Mouse (Mus musculus): ENCODE results near the gene Rin2. TPM values are rescaled to one million over a fixed set of nuclear protein-coding genes. Genes with fewer than 3 reads are reported as not detected.

Rin2 gene
- polyA plus RNA-seq, 1 experiment: 0.02 TPM

DNA sequence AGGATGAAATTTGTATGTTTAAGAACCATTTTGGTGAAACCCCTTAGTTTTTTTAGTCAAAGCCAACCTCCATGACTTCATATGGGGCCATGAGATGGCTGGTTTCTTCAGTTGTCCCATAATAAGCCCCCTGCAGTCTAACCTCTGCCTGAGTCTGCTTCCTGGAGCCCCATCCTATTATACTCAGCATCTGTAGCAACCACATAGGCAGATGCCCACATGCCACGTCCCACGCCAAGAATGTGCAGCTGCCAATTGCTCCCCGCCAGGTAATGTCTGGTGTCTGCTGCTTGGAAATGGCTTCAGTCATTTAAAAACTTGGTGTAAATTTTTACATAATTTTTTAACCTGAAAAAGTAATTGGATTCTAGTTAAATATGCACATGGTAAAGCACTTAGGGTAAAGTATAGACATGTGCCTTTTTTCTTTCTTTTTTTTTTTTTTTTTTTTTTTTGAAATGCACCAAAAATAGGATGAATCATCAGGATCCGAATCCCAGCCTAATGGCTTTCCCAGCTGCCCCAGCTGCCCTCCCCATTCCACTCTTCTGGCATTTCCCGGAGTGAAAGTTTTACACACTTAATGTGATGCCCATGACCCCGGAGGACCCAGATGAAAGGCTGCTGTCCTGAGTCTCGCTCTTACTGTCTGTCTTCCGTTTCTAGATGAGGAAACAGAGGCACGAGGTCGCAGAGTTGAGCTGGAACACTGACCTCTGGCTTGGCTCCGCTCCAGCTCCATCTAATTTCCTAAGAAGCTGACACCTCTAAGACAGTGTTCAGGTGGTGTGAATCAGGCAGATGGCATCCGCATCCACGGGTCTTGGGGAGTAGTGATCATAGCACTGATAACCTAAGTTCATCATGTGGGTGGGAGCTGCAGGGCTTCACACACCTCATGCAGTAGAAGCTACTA is 68.0 kb downstream of the Rin2 start:
- Histone ChIP-seq H3K4me3 (replicated peaks) (no peak overlapping the region), H3K27me3 (ENCODE audit: control insufficient read depth) (no peaks in the 10 kb centered on the region), H3K4me1 (ENCODE audit: control insufficient read depth) (no peaks in the 10 kb centered on the region), H3K9me3 (ENCODE audit: control insufficient read depth, low read length) (no peaks in the 10 kb centered on the region), H3K36me3 (ENCODE audit: control insufficient read depth) (no peaks in the 10 kb centered on the region)
- TF ChIP-seq GATA1 (IDR thresholded peaks at IDR 0.05; ENCODE audit: low read length): no peak
- no peak for TF ChIP-seq TAL1 (IDR thresholded peaks at IDR 0.05; ENCODE audit: low read length)

DNA sequence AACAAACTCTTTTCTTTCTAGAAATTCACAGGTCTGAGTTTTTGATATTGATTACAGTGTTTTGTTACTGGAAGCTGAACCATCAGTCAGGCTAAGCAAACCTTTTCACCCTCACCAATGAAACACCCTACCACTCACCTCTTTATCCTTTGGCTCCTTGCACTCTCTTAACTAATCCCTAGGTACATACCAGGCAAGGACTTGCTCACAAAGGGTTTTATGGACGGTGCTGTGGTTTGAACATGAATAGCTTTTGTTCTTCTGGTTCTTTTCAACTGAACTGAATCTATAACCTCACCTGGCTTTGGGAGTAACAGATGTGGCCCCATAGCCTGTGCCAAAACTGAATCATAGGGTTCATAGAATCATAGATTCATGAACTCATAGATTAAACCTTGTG is 71.4 kb downstream of the Rin2 start:
- no peaks in the 10 kb centered on the region for H3K27me3 ChIP-seq (ENCODE audit: control insufficient read depth)

DNA sequence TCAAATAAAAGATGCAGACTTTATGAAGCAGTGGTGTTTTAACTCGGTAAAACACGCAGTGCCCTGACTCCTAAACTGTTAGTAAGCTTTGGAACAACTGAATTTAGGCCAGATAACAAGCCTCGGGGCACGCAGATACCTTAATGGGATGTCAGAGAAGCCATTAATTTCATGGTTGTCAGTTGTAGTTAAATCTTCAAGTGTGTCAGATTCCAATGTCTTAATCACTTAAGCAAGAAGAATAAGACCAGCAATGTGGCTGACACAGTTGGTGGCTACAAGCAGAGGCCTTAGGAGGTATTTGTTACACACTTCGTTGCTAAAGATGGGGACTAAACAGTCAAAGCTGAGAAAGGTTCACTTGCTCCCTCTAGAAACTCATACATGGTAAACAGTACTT is 74.6 kb downstream of the Rin2 start:
- Histone ChIP-seq H3K36me3 (ENCODE audit: control insufficient read depth) (no peaks in the 10 kb centered on the region), H3K4me3 (replicated peaks) (no peak overlapping the region), H3K9me3 (ENCODE audit: control insufficient read depth, low read length) (no peaks in the 10 kb centered on the region), H3K4me1 (ENCODE audit: control insufficient read depth) (no peaks in the 10 kb centered on the region), H3K27me3 (ENCODE audit: control insufficient read depth) (no peaks in the 10 kb centered on the region)
- TF ChIP-seq GATA1 (IDR thresholded peaks at IDR 0.05; ENCODE audit: low read length) (no peak), TAL1 (IDR thresholded peaks at IDR 0.05; ENCODE audit: low read length) (no peak)

More for the DNA sequence above, 71.4 kb downstream of the Rin2 start:
- Histone ChIP-seq H3K4me1 (ENCODE audit: control insufficient read depth) (no peaks in the 10 kb centered on the region), H3K4me3 (replicated peaks) (no peak overlapping the region), H3K36me3 (ENCODE audit: control insufficient read depth) (no peaks in the 10 kb centered on the region), H3K9me3 (ENCODE audit: control insufficient read depth, low read length) (no peaks in the 10 kb centered on the region)
- no peak for TF ChIP-seq GATA1 (IDR thresholded peaks at IDR 0.05; ENCODE audit: low read length)
- no peak for TF ChIP-seq TAL1 (IDR thresholded peaks at IDR 0.05; ENCODE audit: low read length)

DNA sequence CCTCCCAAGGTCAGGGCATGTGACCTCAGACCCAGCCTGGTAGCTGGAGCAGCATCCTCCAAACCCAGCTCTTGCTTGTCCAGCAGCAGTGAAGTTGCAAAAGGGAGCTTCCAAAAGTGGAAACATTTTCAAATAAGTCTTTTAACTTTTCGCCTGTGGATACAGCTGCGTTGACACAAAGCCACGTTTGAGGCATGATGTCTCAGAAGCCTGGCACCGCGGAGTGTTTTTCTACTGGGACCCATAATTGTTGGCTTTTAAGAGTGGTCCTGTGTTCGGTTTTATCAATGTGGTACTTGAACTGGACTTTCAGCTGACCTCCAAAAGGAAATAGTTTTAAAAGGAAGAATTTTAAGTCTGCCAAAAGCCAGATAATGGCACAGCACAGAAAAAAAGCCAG is 77.6 kb downstream of the Rin2 start:
- Histone ChIP-seq H3K36me3 (ENCODE audit: control insufficient read depth) (no peaks in the 10 kb centered on the region), H3K9me3 (ENCODE audit: control insufficient read depth, low read length) (no peaks in the 10 kb centered on the region), H3K27me3 (ENCODE audit: control insufficient read depth) (no peaks in the 10 kb centered on the region), H3K4me3 (replicated peaks) (no peak overlapping the region), H3K4me1 (ENCODE audit: control insufficient read depth) (no peaks in the 10 kb centered on the region)
- no peak for TF ChIP-seq TAL1 (IDR thresholded peaks at IDR 0.05; ENCODE audit: low read length)
- no peak for TF ChIP-seq GATA1 (IDR thresholded peaks at IDR 0.05; ENCODE audit: low read length)

DNA sequence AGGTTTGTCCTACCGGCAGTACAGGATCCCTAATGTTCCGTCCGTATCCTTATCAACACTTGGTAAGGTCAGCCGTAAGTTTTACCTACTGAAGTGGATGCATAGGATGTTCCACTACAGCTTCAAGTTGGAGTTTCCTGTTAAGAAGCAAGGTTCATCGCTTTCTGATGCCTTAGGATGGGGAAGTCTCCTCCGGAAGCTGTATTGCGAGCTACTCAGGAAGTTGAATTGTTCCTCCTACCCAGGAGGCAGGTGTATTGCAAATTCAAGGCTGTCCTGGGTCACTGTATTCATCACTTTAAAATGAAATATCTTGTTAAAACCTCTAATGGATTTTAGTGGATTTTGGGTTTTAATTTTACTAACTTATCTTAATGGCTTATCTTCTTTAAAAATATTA is 79.0 kb downstream of the Rin2 start:
- no peak overlapping the region for H3K4me3 ChIP-seq (replicated peaks)
- TF ChIP-seq GATA1 (IDR thresholded peaks at IDR 0.05; ENCODE audit: low read length) (no peak), TAL1 (IDR thresholded peaks at IDR 0.05; ENCODE audit: low read length) (no peak)
- no peaks in the 10 kb centered on the region for H3K36me3 ChIP-seq (ENCODE audit: control insufficient read depth)
- H3K4me1 ChIP-seq (ENCODE audit: control insufficient read depth): no peaks in the 10 kb centered on the region
- no peaks in the 10 kb centered on the region for H3K27me3 ChIP-seq (ENCODE audit: control insufficient read depth)
- H3K9me3 ChIP-seq (ENCODE audit: control insufficient read depth, low read length): no peaks in the 10 kb centered on the region

DNA sequence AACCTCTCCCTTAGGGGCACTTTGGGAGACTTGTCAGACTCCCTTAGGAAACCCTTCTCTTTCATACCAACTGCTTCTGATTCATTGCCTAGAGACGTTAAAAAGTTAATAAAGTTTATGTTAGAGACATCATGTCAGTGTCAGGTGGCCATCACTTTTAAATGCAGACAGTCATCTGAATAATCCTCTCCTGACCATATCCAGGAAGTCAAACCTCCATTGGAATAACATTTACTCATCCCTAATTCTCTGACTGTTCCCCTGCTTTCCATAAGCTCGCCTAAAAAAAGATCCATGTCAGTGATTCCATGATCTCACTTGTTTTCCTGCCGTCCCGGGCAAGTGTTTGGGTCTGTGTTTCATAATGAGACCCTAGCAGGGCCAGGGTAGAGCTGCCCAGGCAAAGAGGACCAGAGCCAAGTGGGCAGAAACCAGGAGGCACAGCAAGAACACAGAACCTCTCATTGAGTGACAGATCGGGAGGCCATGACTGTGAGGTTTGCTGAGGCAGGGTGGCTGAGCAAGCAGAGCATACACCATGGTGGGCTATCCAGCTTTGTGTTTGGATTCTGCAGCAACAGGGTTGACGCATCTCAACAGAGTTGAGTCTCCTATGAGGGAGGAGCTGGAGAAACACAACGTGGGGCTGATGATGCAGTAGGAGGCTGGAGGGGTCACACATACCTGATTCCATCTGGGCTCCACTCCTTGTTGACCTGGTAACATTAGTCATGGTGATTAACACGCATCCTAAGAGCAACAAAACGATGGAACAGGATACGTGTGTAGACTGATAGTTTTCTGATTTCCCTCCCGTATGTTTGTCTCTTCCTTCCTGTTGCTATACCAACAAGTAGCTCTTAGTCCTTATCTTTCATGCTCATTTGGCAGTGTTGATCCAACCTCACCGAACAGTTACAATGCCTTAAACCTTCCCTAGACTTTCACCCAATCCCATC is 81.1 kb downstream of the Rin2 start:
- H3K27me3 ChIP-seq (ENCODE audit: control insufficient read depth): no peaks in the 10 kb centered on the region
- H3K4me1 ChIP-seq (ENCODE audit: control insufficient read depth): no peaks in the 10 kb centered on the region
- TF ChIP-seq GATA1 (IDR thresholded peaks at IDR 0.05; ENCODE audit: low read length) (no peak), TAL1 (IDR thresholded peaks at IDR 0.05; ENCODE audit: low read length) (no peak)
- H3K9me3 ChIP-seq (ENCODE audit: control insufficient read depth, low read length): no peaks in the 10 kb centered on the region
- no peak overlapping the region for H3K4me3 ChIP-seq (replicated peaks)
- no peaks in the 10 kb centered on the region for H3K36me3 ChIP-seq (ENCODE audit: control insufficient read depth)

DNA sequence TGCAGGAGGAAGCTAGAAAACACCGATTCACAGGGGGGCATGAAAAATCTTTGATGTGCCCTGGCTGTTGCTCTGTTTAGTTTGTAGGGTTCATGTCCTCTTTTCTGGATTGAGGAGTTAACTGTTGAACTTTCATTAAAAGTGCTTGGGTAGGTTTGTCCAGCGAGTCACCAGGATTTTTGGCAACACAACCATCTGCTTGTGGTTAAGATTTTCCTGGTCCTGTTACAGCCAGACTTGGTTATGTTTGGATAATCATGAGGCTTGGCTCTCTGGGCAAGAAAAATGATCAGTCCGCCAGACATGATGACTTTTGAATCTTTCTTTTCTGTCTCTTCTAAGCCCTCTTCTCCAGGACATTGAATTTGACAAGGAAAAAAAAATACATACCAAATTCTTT is 85.1 kb downstream of the Rin2 start:
- no peaks in the 10 kb centered on the region for H3K27me3 ChIP-seq (ENCODE audit: control insufficient read depth)
- H3K4me1 ChIP-seq (ENCODE audit: control insufficient read depth): no peaks in the 10 kb centered on the region
- H3K9me3 ChIP-seq (ENCODE audit: control insufficient read depth, low read length): no peaks in the 10 kb centered on the region
- no peaks in the 10 kb centered on the region for H3K36me3 ChIP-seq (ENCODE audit: control insufficient read depth)
- no peak overlapping the region for H3K4me3 ChIP-seq (replicated peaks)
- no peak for TF ChIP-seq GATA1 (IDR thresholded peaks at IDR 0.05; ENCODE audit: low read length)
- TF ChIP-seq TAL1 (IDR thresholded peaks at IDR 0.05; ENCODE audit: low read length): no peak

DNA sequence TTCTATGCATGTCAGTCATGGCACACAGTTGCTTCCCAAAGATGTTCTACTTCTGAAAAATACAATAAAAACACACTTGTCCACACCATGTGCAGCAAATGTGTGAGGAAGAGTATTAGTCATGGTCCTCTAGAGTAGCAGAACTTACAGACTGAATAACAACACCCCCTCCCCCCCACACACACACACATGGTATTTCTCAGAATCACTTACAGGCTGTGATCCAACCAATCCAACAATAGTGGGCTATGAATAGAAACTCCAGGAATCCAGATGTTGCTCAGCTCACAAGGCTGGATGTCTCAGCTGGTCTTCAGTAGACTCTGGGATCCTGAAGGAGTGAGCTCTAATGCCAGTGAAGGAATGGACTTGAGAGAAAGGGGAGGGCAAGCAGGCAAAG is 86.4 kb downstream of the Rin2 start:
- H3K4me1 ChIP-seq (ENCODE audit: control insufficient read depth): no peaks in the 10 kb centered on the region
- H3K9me3 ChIP-seq (ENCODE audit: control insufficient read depth, low read length): no peaks in the 10 kb centered on the region
- TF ChIP-seq TAL1 (IDR thresholded peaks at IDR 0.05; ENCODE audit: low read length): no peak
- TF ChIP-seq GATA1 (IDR thresholded peaks at IDR 0.05; ENCODE audit: low read length): no peak
- H3K4me3 ChIP-seq (replicated peaks): no peak overlapping the region
- H3K27me3 ChIP-seq (ENCODE audit: control insufficient read depth): no peaks in the 10 kb centered on the region
- H3K36me3 ChIP-seq (ENCODE audit: control insufficient read depth): no peaks in the 10 kb centered on the region

DNA sequence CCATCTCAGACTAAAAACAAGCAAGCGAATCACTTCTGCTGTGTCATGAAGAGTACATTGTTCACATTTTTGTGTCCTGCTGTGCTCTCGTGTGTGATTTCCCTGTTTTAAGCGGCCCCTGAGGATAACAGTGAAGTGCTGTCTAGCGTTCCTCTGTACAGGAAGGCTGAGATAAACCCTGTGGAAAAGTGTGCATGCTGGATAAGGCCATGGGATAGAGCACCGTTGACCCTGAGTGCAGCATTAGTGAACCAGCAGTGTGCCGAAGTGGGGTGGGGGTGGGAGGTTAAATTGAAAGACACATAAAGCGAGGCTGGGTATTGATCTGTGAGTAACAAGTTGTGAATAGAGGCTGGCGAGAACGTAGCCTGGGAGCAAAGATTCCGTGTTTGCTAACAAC is 94.9 kb downstream of the Rin2 start:
- no peaks in the 10 kb centered on the region for H3K36me3 ChIP-seq (ENCODE audit: control insufficient read depth)
- no peaks in the 10 kb centered on the region for H3K9me3 ChIP-seq (ENCODE audit: control insufficient read depth, low read length)

More for the DNA sequence above, 94.9 kb downstream of the Rin2 start:
- Histone ChIP-seq H3K4me3 (replicated peaks) (no peak overlapping the region), H3K4me1 (ENCODE audit: control insufficient read depth) (no peaks in the 10 kb centered on the region), H3K27me3 (ENCODE audit: control insufficient read depth) (no peaks in the 10 kb centered on the region)
- TF ChIP-seq TAL1 (IDR thresholded peaks at IDR 0.05; ENCODE audit: low read length): no peak
- TF ChIP-seq GATA1 (IDR thresholded peaks at IDR 0.05; ENCODE audit: low read length): no peak
